Mouse (Mus musculus) heart, postnatal 36 days (tissue): ENCODE measurements around the gene Fshb. TPM values are rescaled to one million over a fixed set of nuclear protein-coding genes. Genes with fewer than 3 reads are reported as not detected.

Experiments used
- DNase-seq, 2 experiments: peaks; one replicate each; pipeline ENCODE4 v3.0.0; 2021 to 2022
- intact Hi-C: fragments of 180-260 bp; cut with DNase I; formaldehyde crosslinking; loops from one replicate; pipeline ENCODE4 v1.15.1; 2025
- total RNA-seq, 2 experiments: library from RNA; stranded (reverse); gene quantifications; 2 replicates each; pipeline ENCODE4 v1.2.3; 2021

Gene Fshb
- not detected for total RNA-seq

- DNase-seq: no peak
- intact Hi-C loops: no loop called here
Measured at GRCm38 (mm10) chr2:107059556-107059955, at the start of gene Fshb. Fshb (minus strand) TSS chr2:107059656.

DNA sequence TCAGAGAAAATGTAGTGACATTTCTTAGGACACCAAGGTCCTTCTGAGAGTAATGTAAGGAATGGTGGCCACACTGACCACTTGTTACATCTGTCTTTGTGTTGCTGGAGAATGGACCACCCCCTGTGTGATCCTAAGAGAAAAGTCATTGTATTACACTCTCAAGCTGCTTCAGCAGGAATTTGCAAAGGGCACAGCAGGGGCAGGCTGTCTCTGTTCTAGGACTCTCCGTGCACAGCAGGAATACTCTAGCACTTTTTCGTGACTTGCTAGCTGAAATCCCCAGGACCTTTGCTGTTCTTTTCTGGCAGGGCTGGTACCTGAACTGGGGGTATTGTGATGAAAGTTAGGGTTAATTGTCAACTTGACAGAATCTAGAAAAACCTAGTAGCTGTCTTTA is 24.8 kb upstream of the Fshb start:
- intact Hi-C loops: loop anchor here (5.0 kb wide), 1 partner anchor 783 kb away; no protein-coding TSS in a partner anchor
- DNase-seq: no peak

- DNase-seq: peak; percentile 6 to 8
- intact Hi-C loops: loop anchor here (5.0 kb wide), 1 partner anchor 784 kb away; no protein-coding TSS in a partner anchor
Measured at GRCm38 (mm10) chr2:107083071-107083885, 23.8 kb upstream of the Fshb start.

- DNase-seq: no peak
- intact Hi-C loops: no loop called here
Measured at GRCm38 (mm10) chr2:107063260-107063659, 3.8 kb upstream of the Fshb start.

DNA sequence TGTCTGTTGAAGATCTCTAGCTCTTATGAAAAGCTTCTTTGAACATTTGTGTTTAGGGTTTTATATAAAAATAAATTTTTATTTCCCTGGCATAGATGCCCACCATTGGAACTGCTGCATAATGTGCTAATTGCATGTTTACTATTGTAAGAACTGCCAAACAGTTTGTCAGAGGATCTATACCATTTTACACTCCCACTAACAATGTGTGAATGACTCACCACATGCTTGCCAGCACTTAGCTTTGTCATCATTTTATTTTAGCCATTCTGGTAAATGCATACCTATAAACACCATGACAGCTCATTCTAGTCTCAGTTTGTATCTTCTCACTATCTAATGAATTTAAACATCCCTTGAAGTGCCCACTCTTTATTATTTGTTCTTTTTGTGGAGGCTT is 13.5 kb downstream of the Fshb start:
- intact Hi-C loops: no loop called here
- no peak for DNase-seq

DNA sequence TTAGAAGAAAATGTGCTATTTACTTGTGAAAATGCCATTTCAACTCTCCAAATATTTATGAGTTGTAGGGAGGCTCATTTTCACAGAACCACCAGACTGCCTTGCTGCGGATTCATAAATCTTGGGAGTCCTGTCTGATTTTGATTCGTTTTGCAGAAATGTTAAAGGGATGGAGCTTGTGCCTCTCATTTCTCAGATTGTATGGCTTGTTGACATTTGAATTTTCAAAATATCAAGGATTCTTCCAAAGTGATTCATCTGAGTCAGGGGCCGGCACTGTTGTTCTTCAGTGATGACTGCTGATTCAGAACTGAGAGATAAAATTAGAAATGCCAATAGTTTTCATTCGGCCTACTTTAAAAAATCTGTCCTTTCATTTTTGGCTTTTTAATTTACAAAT is 18.6 kb downstream of the Fshb start:
- intact Hi-C loops: no loop called here
- no peak for DNase-seq

DNA sequence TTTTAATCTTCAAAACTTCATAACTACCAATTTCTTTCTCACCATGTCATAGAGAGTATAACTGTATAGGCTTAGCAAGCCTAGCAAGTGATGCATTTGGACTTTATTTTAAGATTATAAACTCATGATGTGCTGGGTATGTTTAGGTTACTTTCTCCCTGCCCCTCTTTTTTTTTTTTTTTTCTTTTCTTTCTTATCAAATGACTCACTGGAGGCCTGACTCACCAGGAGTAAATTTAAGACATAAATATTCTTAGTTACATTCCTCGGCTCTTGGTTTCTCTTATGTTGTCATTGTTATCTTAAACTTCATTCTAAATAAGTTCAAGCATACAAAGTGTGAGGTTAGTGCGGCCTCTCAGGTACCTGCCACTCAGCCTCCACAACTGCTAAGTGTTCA is 23.5 kb downstream of the Fshb start:
- intact Hi-C loops: no loop called here
- DNase-seq: no peak

- intact Hi-C loops: no loop called here
- DNase-seq: no peak
Measured at GRCm38 (mm10) chr2:107024694-107025093, 34.8 kb downstream of the Fshb start.

GRCm38 (mm10) chr2:107022713-107023112 is 36.7 kb downstream of the Fshb start:
- DNase-seq: no peak
- intact Hi-C loops: no loop called here

DNA sequence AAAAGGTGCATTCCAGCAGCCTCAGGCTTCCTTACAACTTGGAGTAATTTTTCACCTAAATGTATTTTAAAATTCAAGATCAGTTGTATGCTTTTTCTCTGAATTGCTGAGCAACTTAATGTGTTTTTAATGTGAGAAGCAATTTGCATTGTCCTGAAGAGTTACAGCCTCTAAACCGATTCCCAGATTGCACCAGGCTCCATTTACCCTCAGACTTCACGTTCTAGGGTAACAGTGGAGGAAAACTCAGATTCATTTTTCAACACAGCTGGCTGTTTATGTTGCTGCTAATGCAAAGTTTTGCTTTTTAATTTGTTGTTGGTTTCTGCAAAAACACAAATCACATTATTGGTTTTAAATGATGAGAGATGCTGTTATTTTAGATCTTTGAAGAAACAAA is 40.1 kb downstream of the Fshb start:
- intact Hi-C loops: no loop called here
- no peak for DNase-seq

DNA sequence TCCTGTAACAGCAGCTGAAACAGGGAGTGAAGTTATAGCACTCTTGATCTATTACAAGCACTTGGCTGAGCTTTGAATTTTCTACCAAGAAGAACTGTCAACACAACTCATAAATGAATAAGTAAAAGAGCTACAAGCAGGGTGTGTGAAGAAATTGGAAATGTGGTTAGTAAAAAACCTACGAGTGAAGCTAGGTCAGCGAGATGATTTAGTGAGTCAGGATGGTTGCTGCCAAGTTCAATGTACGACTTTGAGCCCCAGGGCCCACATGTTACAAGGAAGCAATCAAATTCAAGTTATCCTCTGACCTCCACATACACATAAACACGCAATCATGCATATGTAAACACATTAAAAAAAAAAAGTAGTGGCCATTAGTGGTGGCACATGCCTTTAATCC is 46.3 kb downstream of the Fshb start:
- intact Hi-C loops: no loop called here
- DNase-seq: no peak

DNA sequence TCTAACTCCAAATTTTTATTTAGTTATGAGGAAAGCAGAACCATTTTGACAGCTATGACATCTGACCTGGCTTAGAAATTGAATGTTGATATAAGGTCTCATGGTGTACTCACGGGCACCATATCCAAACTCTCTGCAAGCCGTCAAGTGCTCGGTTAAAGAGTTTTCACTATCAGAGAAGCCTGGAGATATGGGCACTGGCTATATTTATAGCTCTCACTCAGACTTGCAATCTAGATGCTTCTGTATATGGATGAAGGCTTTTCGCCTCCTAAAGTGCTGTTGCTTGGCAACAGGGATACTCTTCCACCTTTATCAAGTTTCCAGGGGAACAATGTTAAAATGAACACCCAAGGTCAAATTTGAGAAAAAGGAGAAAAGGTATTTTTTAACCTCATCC is 47.1 kb downstream of the Fshb start:
- DNase-seq: no peak
- intact Hi-C loops: no loop called here

DNA sequence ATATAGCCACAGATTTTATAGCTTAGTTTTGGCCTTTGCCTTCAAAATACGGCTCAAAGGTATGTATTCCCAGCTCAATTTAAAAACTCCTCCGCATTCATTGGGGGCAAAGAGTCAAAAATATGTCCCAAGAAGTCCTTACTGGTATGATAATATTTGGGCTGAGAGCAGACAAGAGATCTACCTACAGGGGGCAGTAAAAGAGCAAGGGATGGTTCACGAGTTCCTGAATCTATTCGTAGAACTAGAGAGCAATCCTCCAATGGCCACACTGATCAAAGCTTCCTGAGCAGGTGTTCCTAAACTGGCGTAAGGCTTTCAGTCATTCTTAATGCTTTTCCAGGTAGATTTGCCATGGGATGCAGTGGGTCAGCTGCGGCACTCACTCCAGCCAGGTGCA is 49.3 kb downstream of the Fshb start:
- DNase-seq: no peak
- intact Hi-C loops: no loop called here

DNA sequence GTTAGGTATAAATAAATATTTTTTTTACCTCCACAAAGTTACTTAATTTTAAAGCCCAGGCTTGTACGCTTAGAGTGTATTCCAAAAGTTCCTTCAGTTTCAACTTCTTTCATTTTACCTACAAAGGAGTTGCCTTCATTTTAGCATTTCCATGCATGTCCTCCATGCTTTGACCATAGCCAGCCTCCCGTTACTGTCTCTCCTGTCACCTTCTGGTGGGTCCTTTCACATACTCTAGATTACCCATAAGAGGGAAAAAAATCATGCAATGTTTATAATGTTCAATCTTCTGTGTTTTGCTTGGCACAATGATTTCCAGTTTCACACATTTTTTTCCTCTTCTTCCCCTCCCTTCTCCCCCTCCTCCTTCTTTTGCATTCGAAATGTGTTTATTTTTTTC is 53.1 kb downstream of the Fshb start:
- intact Hi-C loops: no loop called here
- DNase-seq: no peak

Other genes starting within 250 kb of the Fshb start
- 10 to 100 TPM in 1 of 2 experiments, 1 to 10 TPM in 1; 9.7 to 11.9 TPM for gene Arl14ep, start 85.2 kb downstream of the Fshb start, total RNA-seq
- 1 to 10 TPM; 1.6 to 3.1 TPM for gene Kcna4, start 231.0 kb upstream of the Fshb start, total RNA-seq